Mouse (Mus musculus): ENCODE results near the gene Pitpnm1.

DNA sequence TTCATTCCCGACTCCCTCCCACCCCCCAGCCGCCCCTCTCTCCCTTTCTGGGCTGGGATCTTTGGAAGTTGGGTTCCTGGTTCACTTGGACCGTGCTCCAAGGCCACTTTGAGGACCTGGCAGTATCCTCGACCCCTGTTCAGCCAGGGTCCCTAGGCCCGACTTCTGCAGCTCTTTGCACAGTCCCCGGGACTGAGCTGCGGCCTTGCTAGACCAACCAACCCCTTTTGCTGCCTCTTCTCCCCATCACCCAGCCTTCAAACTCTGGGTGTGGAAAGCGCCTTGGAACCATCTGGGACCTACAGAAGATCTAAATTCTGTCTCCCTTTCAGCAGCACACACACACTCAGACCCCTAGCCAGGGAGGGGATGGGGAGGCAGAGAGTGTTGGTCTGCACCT, 49.0 kb downstream of the Pitpnm1 start:
- TF ChIP-seq POLR2A (IDR thresholded peaks at IDR 0.05; ENCODE audit: insufficient read length, low read depth) (no peak), MYOD1 (IDR thresholded peaks at IDR 0.05; ENCODE audit: control insufficient read depth in 1 of 3, insufficient read length in 2 of 3, low read depth in 2 of 3) (no peak), MAX (IDR thresholded peaks at IDR 0.05; ENCODE audit: low read depth) (no peak), TCF12 (IDR thresholded peaks at IDR 0.05; ENCODE audit: insufficient read depth, poor library complexity, severe bottlenecking) (no peak), CEBPB (IDR thresholded peaks at IDR 0.05; ENCODE audit: insufficient read depth, poor library complexity, severe bottlenecking) (no peak), REST (IDR thresholded peaks at IDR 0.05; ENCODE audit: insufficient read depth, insufficient read length) (no peak), USF1 (IDR thresholded peaks at IDR 0.05; ENCODE audit: low read depth) (no peak), E2F4 (IDR thresholded peaks at IDR 0.05; ENCODE audit: insufficient read depth) (no peak), POLR2AphosphoS2 (IDR thresholded peaks at IDR 0.05; ENCODE audit: insufficient read length, low read depth) (no peak), TCF3 (IDR thresholded peaks at IDR 0.05; ENCODE audit: insufficient read length, low read depth) (no peak)
